Mouse (Mus musculus) heart, embryonic 14.5 days (tissue): Measurements from ENCODE around the gene Psmb4. TPM values are rescaled to one million over a fixed set of nuclear protein-coding genes. Genes with fewer than 3 reads are reported as not detected.
"Not testable (repeated sequence)": the region's sequence is repeated elsewhere in the genome, so short reads cannot be mapped to it uniquely, and the experiment has no call there.

Source experiments
- ATAC-seq: fragments of 200-750 bp; cut with Nextera tagmentation; 2 replicates; pipeline ENCODE4 v1.8.0; 2017; ENCODE audit warnings: low read depth, moderate TSS enrichment; ENCODE audit not compliant: insufficient number of reproducible peaks, insufficient read depth, low FRiP score
- H3K27ac ChIP-seq, 2 experiments: fragments of 200-500 bp in 1 of 2; fragments of 300-500 bp in 1 of 2; sonication (generic) in 1 of 2; replicated peaks in 1 of 2; 2 replicates each; pipeline ENCODE4 v1.5.1; 2012 to 2014; ENCODE audit warnings: low read depth in 2 of 2, low read length in 2 of 2, control low read depth in 1 of 2, mild to moderate bottlenecking in 1 of 2, mixed read lengths in 1 of 2; ENCODE audit not compliant: control insufficient read depth in 1 of 2, insufficient read depth in 1 of 2
- H3K27me3 ChIP-seq: fragments of 300-500 bp; sonication (generic); 2 replicates; pipeline ENCODE4 v1.6.1; 2014; ENCODE audit warnings: mild to moderate bottlenecking, low read length, control low read depth; ENCODE audit not compliant: control insufficient read depth, insufficient read depth
- H3K36me3 ChIP-seq: fragments of 300-500 bp; sonication (generic); 2 replicates; pipeline ENCODE4 v1.6.1; 2014; ENCODE audit warnings: mild to moderate bottlenecking, control low read depth, low read length, mixed read lengths; ENCODE audit not compliant: control insufficient read depth, insufficient read depth
- H3K4me1 ChIP-seq, 2 experiments: fragments of 200-500 bp in 1 of 2; fragments of 300-500 bp in 1 of 2; sonication (generic) in 1 of 2; 2 replicates each; pipeline ENCODE4 v1.6.1; 2012 to 2014; ENCODE audit warnings: low read length in 2 of 2, control low read depth in 1 of 2, mixed read lengths in 1 of 2; ENCODE audit not compliant: control insufficient read depth in 2 of 2, insufficient read depth in 2 of 2
- H3K4me2 ChIP-seq: fragments of 300-500 bp; sonication (generic); 2 replicates; pipeline ENCODE4 v1.6.1; 2014; ENCODE audit warnings: mild to moderate bottlenecking, low read length
- H3K4me3 ChIP-seq, 2 experiments: fragments of 200-500 bp in 1 of 2; fragments of 300-500 bp in 1 of 2; sonication (generic) in 1 of 2; 2 replicates each; pipeline ENCODE4 v1.5.1; 2012 to 2014; ENCODE audit warnings: low read length in 2 of 2, mild to moderate bottlenecking in 2 of 2, control low read depth in 1 of 2, low read depth in 1 of 2, moderate library complexity in 1 of 2; ENCODE audit not compliant: control insufficient read depth in 1 of 2, insufficient read depth in 1 of 2
- H3K9ac ChIP-seq: fragments of 300-500 bp; sonication (generic); 2 replicates; pipeline ENCODE4 v1.6.1; 2014; ENCODE audit warnings: mild to moderate bottlenecking, low read length
- H3K9me3 ChIP-seq: fragments of 300-500 bp; sonication (generic); 2 replicates; pipeline ENCODE4 v1.6.1; 2016; ENCODE audit warnings: low read length, control low read depth; ENCODE audit not compliant: control insufficient read depth
- WGBS: fragments of 180-500 bp; shearing (Covaris S2); extraction: QIAGEN DNeasy Blood & Tissue Kit; methylation state at CpG from one replicate; pipeline ENCODE4 v1.1.7; 2014; 5-methylcytosine and 5-hydroxymethylcytosine counted together
- polyA plus RNA-seq: library from polyadenylated mRNA; unstranded; fragments of >200 nt; fragmentation: Nextera tagmentation; extraction: Ambion mirVana; gene quantifications from 2 replicates; pipeline ENCODE4 v1.2.1, GENCODE M21; 2014

Gene Psmb4
- polyA plus RNA-seq, 1 experiment from 2014 or later, result 296 TPM

DNA sequence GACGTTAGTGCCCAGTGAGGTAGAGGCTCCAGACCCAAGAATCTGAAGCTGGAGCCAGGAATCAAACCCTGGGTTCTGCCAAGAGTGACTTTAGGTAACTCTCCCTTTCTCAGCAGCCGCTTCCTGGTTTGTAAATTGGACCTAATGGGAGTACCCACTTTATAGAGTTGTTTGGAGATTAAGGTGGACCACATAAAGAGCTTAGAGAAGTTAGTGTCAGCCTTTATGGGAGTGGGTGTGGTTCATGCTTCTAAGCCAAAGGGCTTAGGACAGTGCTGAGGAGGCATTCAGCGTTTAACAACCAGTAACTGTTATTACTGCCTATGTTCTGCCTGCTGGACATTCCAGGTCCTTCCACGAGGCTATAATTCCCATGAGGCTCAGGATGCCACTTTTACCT lies 32.1 kb upstream of the Psmb4 start:
- no peaks in the 10 kb centered on the region for H3K27me3 ChIP-seq
- WGBS, result 80% methylated on average over 4 of the region's 4 CpGs

DNA sequence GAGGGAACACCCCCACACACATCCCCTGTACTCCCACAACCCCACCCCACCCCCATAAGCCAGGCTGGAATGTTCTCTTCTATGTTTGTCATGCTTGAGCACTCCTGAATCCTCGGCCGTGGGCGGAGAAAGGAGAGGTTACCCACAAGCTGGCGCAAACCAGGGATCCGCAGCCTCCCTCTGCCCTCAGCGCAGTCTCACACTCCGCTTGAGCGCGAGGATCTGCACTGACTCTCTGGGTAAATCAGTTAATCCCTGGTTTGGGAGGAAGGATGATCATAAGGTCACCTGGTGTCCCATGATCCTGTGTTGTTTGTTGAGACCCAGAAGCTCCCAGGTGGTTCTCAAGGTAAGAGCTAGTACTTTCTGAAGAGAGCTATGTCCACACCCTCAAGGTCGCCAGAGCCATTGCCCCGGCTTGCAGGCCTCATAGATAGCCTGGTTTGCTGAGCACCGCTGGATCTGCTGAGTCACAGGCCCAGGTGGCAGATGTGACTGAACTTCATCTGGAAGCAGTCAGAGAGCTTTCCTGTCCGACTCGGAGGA lies 31.1 kb upstream of the Psmb4 start:
- no peaks in the 10 kb centered on the region for H3K27me3 ChIP-seq
- no peak overlapping the region for H3K4me3 ChIP-seq
- H3K9me3 ChIP-seq, result no peaks in the 10 kb centered on the region
- 47% methylated on average over 14 of the region's 14 CpGs for WGBS
- H3K4me2 ChIP-seq, result no peak overlapping the region
- H3K9ac ChIP-seq, result no peak overlapping the region
- ATAC-seq, result no peak
- H3K4me1 ChIP-seq, result peaks cover 0 to 4% of the 10 kb centered on the region in 2 experiments; a peak in 2 of 4 replicates
- no peaks in the 10 kb centered on the region for H3K36me3 ChIP-seq
- no peak overlapping the region for H3K27ac ChIP-seq

More for the DNA sequence above, 32.1 kb upstream of the Psmb4 start:
- no peak overlapping the region for H3K27ac ChIP-seq
- H3K4me1 ChIP-seq, result peaks cover 0 to 4% of the 10 kb centered on the region in 2 experiments; a peak in 2 of 4 replicates
- H3K9me3 ChIP-seq, result no peaks in the 10 kb centered on the region
- no peaks in the 10 kb centered on the region for H3K36me3 ChIP-seq
- ATAC-seq, result no peak
- no peak overlapping the region for H3K4me3 ChIP-seq
- no peak overlapping the region for H3K9ac ChIP-seq
- H3K4me2 ChIP-seq, result no peak overlapping the region

DNA sequence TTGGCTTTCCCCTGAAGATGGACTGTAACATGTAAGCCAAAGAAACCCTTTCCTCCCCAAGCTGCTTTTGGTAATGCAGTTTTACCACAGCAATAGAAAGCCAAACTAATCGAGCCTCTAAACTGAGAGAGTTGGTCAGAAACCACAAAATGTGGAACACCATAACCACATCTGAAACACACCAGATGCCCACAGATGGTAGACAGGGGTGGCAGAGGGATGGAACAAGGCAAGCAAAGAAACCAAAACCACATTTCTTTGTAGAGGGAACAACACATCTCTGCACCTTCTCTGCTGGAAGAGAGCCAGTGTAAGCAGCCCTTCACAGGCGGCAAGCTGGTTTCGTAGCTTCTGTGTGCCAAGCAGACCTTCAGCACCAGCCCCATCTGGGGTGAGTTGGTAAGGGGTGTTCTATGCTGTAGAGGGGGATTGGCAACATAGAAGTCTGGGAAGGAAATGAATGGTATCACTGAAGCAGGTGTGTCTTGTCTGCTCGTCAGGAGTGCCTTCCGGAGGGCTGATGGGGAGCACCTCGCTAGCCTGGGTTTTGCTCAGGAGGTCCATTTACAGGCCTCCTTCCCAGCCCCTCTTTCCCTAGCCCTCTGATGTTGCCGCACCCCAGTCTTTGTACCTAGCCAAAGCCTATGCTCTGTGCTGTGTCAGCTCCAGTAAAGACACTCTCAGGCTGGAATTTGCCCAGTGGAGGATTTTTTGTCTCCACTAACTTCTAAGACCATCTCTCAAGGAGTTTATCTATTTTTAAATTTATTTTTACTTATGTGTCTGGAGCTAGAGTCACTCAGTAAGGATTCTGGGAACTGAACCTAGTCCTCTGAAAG lies 29.4 kb upstream of the Psmb4 start:
- ATAC-seq, result no peak
- H3K4me3 ChIP-seq, result no peak overlapping the region

DNA sequence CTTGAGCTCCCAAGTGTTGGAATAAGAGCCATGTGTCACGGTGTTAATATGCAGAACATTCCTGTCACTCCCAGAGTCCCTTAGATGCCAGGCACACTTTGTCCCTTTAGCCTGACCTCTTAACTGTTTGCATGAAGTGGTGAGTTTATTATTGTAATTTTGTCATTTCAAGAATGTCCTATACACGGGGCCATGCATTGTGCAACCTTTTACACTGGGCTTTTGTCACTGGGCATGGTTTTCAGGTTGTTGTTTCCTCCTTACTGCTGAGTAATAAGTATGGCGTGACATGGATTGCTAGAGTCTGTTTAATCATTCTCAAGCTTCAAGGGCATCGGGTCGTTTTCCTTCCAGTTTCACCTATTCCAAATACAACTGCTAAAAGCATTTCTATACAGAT lies 27.0 kb upstream of the Psmb4 start:
- no peaks in the 10 kb centered on the region for H3K9me3 ChIP-seq
- no peak overlapping the region for H3K27ac ChIP-seq
- WGBS, result 56% methylated on average over 5 of the region's 5 CpGs

More for the DNA sequence above, 29.4 kb upstream of the Psmb4 start:
- no peak overlapping the region for H3K9ac ChIP-seq
- no peak overlapping the region for H3K4me2 ChIP-seq
- H3K27ac ChIP-seq, result no peak overlapping the region
- no peaks in the 10 kb centered on the region for H3K36me3 ChIP-seq
- H3K9me3 ChIP-seq, result no peaks in the 10 kb centered on the region
- no peaks in the 10 kb centered on the region for H3K27me3 ChIP-seq
- peaks cover 0 to 4% of the 10 kb centered on the region in 2 experiments; a peak in 2 of 4 replicates for H3K4me1 ChIP-seq
- 79% methylated on average over 7 of the region's 7 CpGs for WGBS

DNA sequence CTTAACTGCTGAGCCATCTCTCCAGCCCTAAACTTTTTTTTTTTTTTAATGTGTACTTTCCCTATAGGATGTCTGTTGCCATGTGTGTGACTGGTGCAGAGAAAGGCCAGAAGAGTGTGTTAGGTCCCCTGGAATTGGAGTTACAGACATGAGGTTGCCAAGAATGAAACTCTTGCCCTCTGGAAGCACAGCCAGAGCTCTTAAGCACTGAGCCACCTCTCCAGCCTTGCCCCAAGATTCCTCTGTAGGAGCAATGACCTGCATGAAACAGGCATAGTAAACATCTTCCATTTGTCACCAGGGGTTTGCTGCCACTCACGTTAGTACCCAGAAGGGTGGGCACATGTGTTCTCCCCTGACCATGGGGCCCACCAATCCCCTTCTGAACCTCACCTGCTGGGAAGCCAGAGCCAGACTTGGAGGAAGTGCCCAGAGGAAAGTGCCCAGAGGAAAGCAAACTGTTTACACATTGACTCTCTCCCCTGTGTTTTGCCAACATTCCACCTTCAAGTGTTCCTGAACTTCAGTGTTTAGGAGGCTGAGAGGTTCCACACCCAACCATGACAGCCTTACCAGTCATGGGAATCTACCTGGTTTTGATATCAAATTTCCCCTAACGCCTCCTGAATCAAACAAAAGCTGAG lies 24.4 kb upstream of the Psmb4 start:
- WGBS, result 63% methylated on average over 2 of the region's 2 CpGs
- Histone ChIP-seq H3K9me3 (no peaks in the 10 kb centered on the region), H3K9ac (no peak overlapping the region), H3K4me1 (no peaks in the 10 kb centered on the region), H3K36me3 (no peaks in the 10 kb centered on the region), H3K27ac (no peak overlapping the region), H3K4me2 (no peak overlapping the region), H3K27me3 (no peaks in the 10 kb centered on the region), H3K4me3 (no peak overlapping the region)
- no peak for ATAC-seq

More for the DNA sequence above, 27.0 kb upstream of the Psmb4 start:
- no peak for ATAC-seq
- no peaks in the 10 kb centered on the region for H3K36me3 ChIP-seq
- H3K9ac ChIP-seq, result no peak overlapping the region
- peaks cover 0 to 4% of the 10 kb centered on the region in 2 experiments; a peak in 2 of 4 replicates for H3K4me1 ChIP-seq
- no peak overlapping the region for H3K4me2 ChIP-seq
- H3K27me3 ChIP-seq, result no peaks in the 10 kb centered on the region
- H3K4me3 ChIP-seq, result no peak overlapping the region

DNA sequence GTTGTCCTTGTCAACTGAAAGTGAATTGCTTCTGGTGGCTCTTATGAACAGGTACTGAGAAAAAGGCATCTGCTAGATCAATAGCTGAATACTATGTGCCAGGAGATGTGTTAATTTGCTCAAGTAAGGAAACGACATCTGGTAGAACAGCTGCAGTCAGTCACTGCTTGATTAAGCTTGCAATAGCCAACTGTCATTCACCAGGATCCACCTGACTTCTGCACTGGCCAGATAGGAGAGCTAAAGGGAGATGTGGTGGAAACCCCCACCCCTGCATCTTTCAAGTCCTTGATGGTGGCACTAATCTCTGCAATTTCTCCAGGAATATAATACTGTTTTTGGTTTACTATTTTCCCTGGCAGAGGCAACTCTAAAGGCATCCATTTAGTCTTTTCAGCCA lies 19.7 kb upstream of the Psmb4 start:
- no peak overlapping the region for H3K27ac ChIP-seq
- no peak overlapping the region for H3K9ac ChIP-seq
- no peaks in the 10 kb centered on the region for H3K9me3 ChIP-seq
- H3K27me3 ChIP-seq, result no peaks in the 10 kb centered on the region
- H3K4me2 ChIP-seq, result no peak overlapping the region
- no peak for ATAC-seq
- H3K4me1 ChIP-seq, result no peaks in the 10 kb centered on the region
- H3K36me3 ChIP-seq, result no peaks in the 10 kb centered on the region
- H3K4me3 ChIP-seq, result no peak overlapping the region
- WGBS, result 28% methylated on average over 1 of the region's 1 CpGs

- not testable (repeated sequence) for H3K27me3 ChIP-seq, H3K36me3 ChIP-seq, ATAC-seq, H3K4me2 ChIP-seq, H3K9me3 ChIP-seq, H3K9ac ChIP-seq, H3K4me1 ChIP-seq, H3K4me3 ChIP-seq, H3K27ac ChIP-seq
- 59% methylated on average over 3 of the region's 3 CpGs for WGBS
Measured at GRCm38 (mm10) chr3:94904759-94905158, 18.0 kb upstream of the Psmb4 start.
